In genomic region chr1:155028147-155028546, GRCm38 (mm10) we compare ENCODE assay signal across 14 mouse cellular contexts.
A peak's percentile ranks its signal among the peaks of the same experiment; 100 is the strongest.
DNase-seq lines count a peak whose midpoint lies in the region; ATAC-seq and TF ChIP-seq lines count a peak whose summit lies in the region.
"Had no signal": no experiment of that assay in that cellular context is flagged by ENCODE, and none has a peak within 500 bp of the region (broad histone marks: within the 10 kb centered on the region; RNA-seq: fewer than 3 reads in every experiment).

No protein-coding gene starts in this region.

- DNase-seq in kidney, postnatal 4 days = no peak
- peak; percentile 19 for DNase-seq in thymus, postnatal 4 days
- no peak for DNase-seq in thymus, postnatal 10 days (ENCODE audit: low spot score in 2 of 2)
- DNase-seq in frontal cortex, adult 2 months (ENCODE audit: extremely low spot score in 1 of 2, low spot score in 1 of 2) = no peak
- no peak for DNase-seq in forebrain, postnatal 0 days
- DNase-seq: cerebellum, postnatal 14 days; gastrocnemius, adult 2 months had no signal

- TF ChIP-seq CTCF in forebrain, postnatal 0 days (IDR thresholded peaks at IDR 0.05; ENCODE audit: low read depth) = no peak

- WGBS in kidney, embryonic 16.5 days = 57% methylated on average over 6 of the region's 6 CpGs
- 37% methylated on average over 6 of the region's 6 CpGs for WGBS in intestine, embryonic 16.5 days
- WGBS in forebrain, postnatal 0 days = 73% methylated on average over 6 of the region's 6 CpGs

- no peak overlapping the region for H3K4me3 ChIP-seq in kidney, embryonic 16.5 days (ENCODE audit: low read length)
- 0 out of 2 replicates have a peak overlapping the region, but pooled peaks have one; percentile 6 for H3K4me3 ChIP-seq in intestine, embryonic 16.5 days (ENCODE audit: low read length)
- no peak overlapping the region for H3K4me3 ChIP-seq in forebrain, postnatal 0 days (ENCODE audit: low read depth, low read length)
- H3K4me3 ChIP-seq: forebrain, embryonic 15.5 days; hindbrain, embryonic 15.5 days; midbrain, embryonic 13.5 days; myocyte had no signal

- H3K4me1 ChIP-seq in kidney, embryonic 16.5 days (ENCODE audit: insufficient read depth, low read length) = peaks cover 46% of the 10 kb centered on the region
- H3K4me1 ChIP-seq in intestine, embryonic 16.5 days (ENCODE audit: control insufficient read depth, insufficient read depth, low read length) = peaks cover 15% of the 10 kb centered on the region; the same call in 1 of the 2 replicates
- H3K4me1 ChIP-seq in forebrain, postnatal 0 days (ENCODE audit: insufficient read depth) = no peaks in the 10 kb centered on the region

- H3K9ac ChIP-seq in kidney, embryonic 16.5 days (replicated peaks; ENCODE audit: low read length) = no peak overlapping the region
- no peak overlapping the region for H3K9ac ChIP-seq in intestine, embryonic 16.5 days (ENCODE audit: low read depth, low read length)
- no peak overlapping the region for H3K9ac ChIP-seq in forebrain, postnatal 0 days
- H3K9ac ChIP-seq: forebrain, embryonic 15.5 days; hindbrain, embryonic 15.5 days; midbrain, embryonic 13.5 days had no signal

- no peaks in the 10 kb centered on the region for H3K27me3 ChIP-seq in kidney, embryonic 16.5 days (ENCODE audit: insufficient read depth, low read length)
- H3K27me3 ChIP-seq in intestine, embryonic 16.5 days (replicated peaks; ENCODE audit: control insufficient read depth, insufficient read depth, low read length) = no peaks in the 10 kb centered on the region
- no peaks in the 10 kb centered on the region for H3K27me3 ChIP-seq in forebrain, postnatal 0 days (ENCODE audit: insufficient read depth, low read length)
- H3K27me3 ChIP-seq: forebrain, embryonic 15.5 days; hindbrain, embryonic 15.5 days had no signal

- peaks cover 6% of the 10 kb centered on the region; the same call in 1 of the 2 replicates for H3K9me3 ChIP-seq in kidney, embryonic 16.5 days (ENCODE audit: low read length)
- H3K9me3 ChIP-seq in intestine, embryonic 16.5 days (ENCODE audit: control insufficient read depth, low read length) = no peaks in the 10 kb centered on the region
- H3K9me3 ChIP-seq in forebrain, postnatal 0 days (ENCODE audit: low read length) = no peaks in the 10 kb centered on the region
- H3K9me3 ChIP-seq: forebrain, embryonic 15.5 days; hindbrain, embryonic 15.5 days; limb, embryonic 10.5 days; midbrain, embryonic 13.5 days had no signal

- H3K36me3 ChIP-seq in kidney, embryonic 16.5 days (ENCODE audit: insufficient read depth, low read length) = no peaks in the 10 kb centered on the region
- H3K36me3 ChIP-seq in intestine, embryonic 16.5 days (ENCODE audit: control insufficient read depth, insufficient read depth, low read length) = no peaks in the 10 kb centered on the region
- no peaks in the 10 kb centered on the region for H3K36me3 ChIP-seq in forebrain, postnatal 0 days (ENCODE audit: insufficient read depth)
- H3K36me3 ChIP-seq: forebrain, embryonic 15.5 days; hindbrain, embryonic 15.5 days; limb, embryonic 10.5 days; midbrain, embryonic 13.5 days had no signal

- ATAC-seq in kidney, embryonic 16.5 days (ENCODE audit: low FRiP score, low TSS enrichment) = no peak
- peak; percentile 81 for ATAC-seq in intestine, embryonic 16.5 days
- ATAC-seq in forebrain, postnatal 0 days = no peak
- ATAC-seq: forebrain, embryonic 15.5 days; midbrain, embryonic 13.5 days had no signal

- H3K4me2 ChIP-seq in kidney, embryonic 16.5 days (replicated peaks; ENCODE audit: low read depth, low read length) = no peak overlapping the region
- H3K4me2 ChIP-seq in intestine, embryonic 16.5 days (ENCODE audit: low read depth, low read length) = peak overlapping the region; percentile 18; the same call in 1 of the 2 replicates
- no peak overlapping the region for H3K4me2 ChIP-seq in forebrain, postnatal 0 days (ENCODE audit: low read depth)
- H3K4me2 ChIP-seq: forebrain, embryonic 15.5 days; midbrain, embryonic 13.5 days had no signal

- H3K27ac ChIP-seq in kidney, embryonic 16.5 days (ENCODE audit: low read length) = peak overlapping the region; percentile 76
- H3K27ac ChIP-seq in intestine, embryonic 16.5 days (ENCODE audit: low read length) = peak overlapping the region; percentile 76
- no peak overlapping the region for H3K27ac ChIP-seq in forebrain, postnatal 0 days (ENCODE audit: low read depth, low read length)
- H3K27ac ChIP-seq: forebrain, embryonic 15.5 days; gastrocnemius, adult 2 months; hindbrain, embryonic 15.5 days; midbrain, embryonic 13.5 days had no signal
